ENCODE assay signal across 8 mouse cellular contexts in the genomic region with DNA sequence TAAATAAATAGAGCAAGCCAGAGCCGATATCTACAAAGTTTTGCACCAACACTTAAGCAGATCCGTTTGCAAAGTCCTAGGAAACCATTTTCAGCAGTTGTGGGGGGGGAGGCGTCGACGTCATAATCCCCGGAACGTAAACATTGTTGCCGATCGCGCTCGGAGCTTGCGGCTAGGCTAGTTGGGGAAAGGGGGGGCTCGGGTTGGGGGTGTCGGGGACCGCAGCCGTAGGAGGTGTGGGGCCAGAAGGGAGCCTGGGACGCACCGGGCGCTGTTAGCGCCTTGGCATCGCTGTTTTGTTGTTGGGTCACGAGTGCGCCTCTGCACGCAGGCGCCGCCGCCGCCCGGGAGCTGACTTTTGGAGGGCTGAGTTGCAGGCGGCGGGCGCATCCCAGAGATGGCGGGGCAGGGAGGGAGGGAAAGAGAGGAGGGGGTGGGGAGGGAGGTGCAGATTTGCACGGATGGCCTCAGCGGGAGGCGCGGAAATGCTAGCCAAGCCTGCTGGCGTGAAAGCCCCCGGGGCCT. TPM values are rescaled to one million over a fixed set of nuclear protein-coding genes. Genes with fewer than 3 reads are reported as not detected.
A peak's percentile ranks its signal among the peaks of the same experiment; 100 is the strongest.
DNase-seq lines count a peak whose midpoint lies in the region; ATAC-seq and TF ChIP-seq lines count a peak whose summit lies in the region.

No protein-coding gene starts in this region.

- ATAC-seq in G1E (ENCODE audit: extremely low read depth, insufficient number of reproducible peaks, low FRiP score, poor library complexity, severe bottlenecking) = peak; percentile 46
- peak; percentile 75 for ATAC-seq in forebrain, postnatal 0 days

- peak; percentile 60 for DNase-seq in G1E (ENCODE audit: low spot score)
- DNase-seq in cerebellum, adult 11 months = peak; percentile 66
- peak; percentile 81 for DNase-seq in forebrain, postnatal 0 days
- peak; percentile 83 for DNase-seq in hindbrain, embryonic 10.5 days (ENCODE audit: low spot score)
- DNase-seq in layer of hippocampus, postnatal 14 days (ENCODE audit: low spot score in 2 of 2) = peak; percentile 70 to 75
- peak; percentile 66 for DNase-seq in lung, postnatal 25 days (ENCODE audit: low spot score)
- peak; percentile 77 for DNase-seq in retina, adult 2 months (ENCODE audit: low read depth, low spot score)
- DNase-seq in thymus, postnatal 36 days = peak; percentile 84

- H3K27ac ChIP-seq in forebrain, postnatal 0 days (ENCODE audit: low read depth, low read length) = peak overlapping the region; percentile 85
- H3K27ac ChIP-seq in hindbrain, embryonic 10.5 days = peak overlapping the region; percentile 97

- H3K36me3 ChIP-seq in G1E (replicated peaks) = peaks cover 19% of the 10 kb centered on the region
- H3K36me3 ChIP-seq in forebrain, postnatal 0 days (ENCODE audit: insufficient read depth) = no peaks in the 10 kb centered on the region
- peaks cover 4% of the 10 kb centered on the region for H3K36me3 ChIP-seq in hindbrain, embryonic 10.5 days

- H3K4me1 ChIP-seq in G1E (ENCODE audit: insufficient read depth, low read depth, low read length) = peaks cover 42% of the 10 kb centered on the region
- peaks cover 18% of the 10 kb centered on the region for H3K4me1 ChIP-seq in forebrain, postnatal 0 days (ENCODE audit: insufficient read depth)
- H3K4me1 ChIP-seq in hindbrain, embryonic 10.5 days (replicated peaks) = peaks cover 94% of the 10 kb centered on the region

- H3K4me2 ChIP-seq in forebrain, postnatal 0 days (ENCODE audit: low read depth) = peak overlapping the region; percentile 99

- H3K9me3 ChIP-seq in G1E (replicated peaks) = no peaks in the 10 kb centered on the region
- no peaks in the 10 kb centered on the region for H3K9me3 ChIP-seq in forebrain, postnatal 0 days (ENCODE audit: low read length)
- H3K9me3 ChIP-seq in hindbrain, embryonic 10.5 days = no peaks in the 10 kb centered on the region

- H3K27me3 ChIP-seq in G1E (ENCODE audit: insufficient read depth, low read length) = peaks cover 3% of the 10 kb centered on the region; the same call in 1 of the 2 replicates
- H3K27me3 ChIP-seq in forebrain, postnatal 0 days (ENCODE audit: insufficient read depth, low read length) = no peaks in the 10 kb centered on the region
- H3K27me3 ChIP-seq in hindbrain, embryonic 10.5 days (ENCODE audit: insufficient read depth, poor library complexity, severe bottlenecking) = no peaks in the 10 kb centered on the region

- under 1% methylated on average over 35 of the region's 39 CpGs for WGBS in forebrain, postnatal 0 days
- WGBS in hindbrain, embryonic 10.5 days = under 1% methylated on average over 39 of the region's 39 CpGs

- peak overlapping the region; percentile 64 for H3K9ac ChIP-seq in forebrain, postnatal 0 days

- peak overlapping the region; percentile 76 for H3K4me3 ChIP-seq in G1E (ENCODE audit: low read depth, low read length)
- H3K4me3 ChIP-seq in forebrain, postnatal 0 days (ENCODE audit: low read depth, low read length) = peak overlapping the region; percentile 77
- H3K4me3 ChIP-seq in hindbrain, embryonic 10.5 days = peak overlapping the region; percentile 71

- TF ChIP-seq CTCF in G1E (IDR thresholded peaks at IDR 0.05; ENCODE audit: low read depth, low read length) = no peak
- no peak for TF ChIP-seq CTCF in forebrain, postnatal 0 days (IDR thresholded peaks at IDR 0.05; ENCODE audit: low read depth)

RNA-seq across cellular contexts. Expression of a gene that starts 0.6 kb away (rescaled TPM):
- total RNA-seq in G1E (2014; fragmentation: Nextera tagmentation) (33.5 and 38.4 TPM in 2 replicates), G1E (2017) (14.3 and 17.5 TPM in 2 replicates)
- 27.0 and 29.0 TPM in 2 replicates for polyA plus RNA-seq in G1E (2012)
- total RNA-seq in forebrain, postnatal 0 days (2014; rRNA removed) = 127 and 158 TPM in 2 replicates
- 84.6 and 91.7 TPM in 2 replicates for polyA plus RNA-seq in forebrain, postnatal 0 days (2015; fragmentation: Nextera tagmentation; extraction: Ambion mirVana)
- polyA plus RNA-seq in hindbrain, embryonic 10.5 days (2016; fragmentation: Nextera tagmentation; extraction: Ambion mirVana) = 84.6 and 92.4 TPM in 2 replicates
- total RNA-seq in layer of hippocampus, postnatal 14 days (2021) = 10 to 100 TPM; 41.3 to 54.5 TPM

RNA-seq across cellular contexts. Expression of a gene that starts 25.8 kb away (rescaled TPM):
- total RNA-seq in G1E (2014; fragmentation: Nextera tagmentation) (16.0 and 18.8 TPM in 2 replicates), G1E (2017) (7.1 and 10.2 TPM in 2 replicates)
- polyA plus RNA-seq in G1E (2012) = 16.4 and 18.1 TPM in 2 replicates
- total RNA-seq in forebrain, postnatal 0 days (2014; rRNA removed) = 13.8 and 19.4 TPM in 2 replicates
- polyA plus RNA-seq in forebrain, postnatal 0 days (2015; fragmentation: Nextera tagmentation; extraction: Ambion mirVana) = 10.7 and 14.4 TPM in 2 replicates
- 10.2 and 11.3 TPM in 2 replicates for polyA plus RNA-seq in hindbrain, embryonic 10.5 days (2016; fragmentation: Nextera tagmentation; extraction: Ambion mirVana)
- 10 to 100 TPM; 15.1 to 16.2 TPM for total RNA-seq in layer of hippocampus, postnatal 14 days (2021)

RNA-seq across cellular contexts. Expression of a gene that starts 57.8 kb away (rescaled TPM):
- total RNA-seq in G1E (2014; fragmentation: Nextera tagmentation) (not detected in 2 replicates), G1E (2017) (0.23 TPM in 1 of 2 replicates, not detected in the other)
- polyA plus RNA-seq in G1E (2012) = not detected in 2 replicates
- 0.23 TPM in 1 of 2 replicates, not detected in the other for total RNA-seq in forebrain, postnatal 0 days (2014; rRNA removed)
- 1.1 and 1.5 TPM in 2 replicates for polyA plus RNA-seq in forebrain, postnatal 0 days (2015; fragmentation: Nextera tagmentation; extraction: Ambion mirVana)
- 0.50 and 2.4 TPM in 2 replicates for polyA plus RNA-seq in hindbrain, embryonic 10.5 days (2016; fragmentation: Nextera tagmentation; extraction: Ambion mirVana)
- total RNA-seq in layer of hippocampus, postnatal 14 days (2021) = under 1 TPM; 0.62 to 0.79 TPM

Comparison
In these comparisons a context has a peak if more than half of its experiments do, and no peak if none do; other contexts are left out.
1. Peak in every context shown above with its lines: DNase-seq, ATAC-seq, H3K4me3 ChIP-seq and H3K27ac ChIP-seq.